Mouse (Mus musculus) left cerebral cortex, postnatal 36 days (tissue): ENCODE data around the gene 6430548M08Rik. TPM values are rescaled to one million over a fixed set of nuclear protein-coding genes. Genes with fewer than 3 reads are reported as not detected.

Source experiments
- DNase-seq, 2 experiments: peaks; one replicate each; pipeline ENCODE4 v3.0.0; 2021 to 2022; ENCODE audit warnings: low spot score in 2 of 2, mixed read lengths in 1 of 2
- intact Hi-C: fragments of 180-260 bp; cut with DNase I; formaldehyde crosslinking; loops from one replicate; pipeline ENCODE4 v1.15.1; 2025
- total RNA-seq, 2 experiments: library from RNA; stranded (reverse); gene quantifications; 2 replicates each; pipeline ENCODE4 v1.2.3; 2021

6430548M08Rik gene
- total RNA-seq, 2 experiments from 2014 or later, result 246 to 248 TPM

DNA sequence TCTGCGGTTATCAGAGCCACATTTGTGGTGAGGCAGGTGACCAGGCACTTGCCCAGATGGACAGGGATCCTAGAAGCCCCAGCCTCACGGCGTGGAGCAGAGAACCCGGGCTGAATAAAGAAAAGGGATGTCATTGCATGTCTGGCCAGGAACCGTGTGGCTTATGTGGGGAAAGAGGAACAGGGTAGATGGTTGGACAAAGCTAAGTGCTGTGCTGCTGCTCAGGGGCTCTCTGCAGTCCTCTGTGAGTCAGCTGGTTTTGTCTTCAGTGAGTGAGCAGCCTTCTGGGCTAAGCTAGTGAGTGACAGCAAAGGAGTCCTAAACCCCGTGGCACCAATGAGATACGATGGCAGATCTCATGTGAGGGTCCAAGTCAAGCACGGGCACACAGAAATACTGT lies 17.2 kb downstream of the 6430548M08Rik start:
- DNase-seq, result no peak
- intact Hi-C loops, result no loop called here

DNA sequence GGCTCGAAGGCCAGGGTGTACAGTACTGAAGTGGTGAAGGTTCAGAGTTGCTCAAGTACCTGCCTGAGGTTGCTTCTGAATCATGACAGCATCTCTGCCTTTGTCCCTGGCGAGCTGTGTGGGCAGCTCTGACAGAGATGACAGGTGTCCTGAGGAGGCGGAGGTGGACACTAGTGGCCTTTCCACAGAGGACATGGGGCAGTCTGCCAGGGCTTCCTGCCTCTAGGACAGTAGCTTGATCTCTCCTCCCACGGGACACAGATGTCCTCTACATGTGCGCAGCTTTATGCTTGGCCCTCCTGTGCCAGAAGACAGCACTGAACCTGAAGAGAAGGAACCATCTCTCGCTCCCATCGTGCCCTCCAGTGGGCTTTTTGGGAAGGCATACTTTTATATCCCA lies 19.2 kb downstream of the 6430548M08Rik start:
- intact Hi-C loops, result no loop called here
- DNase-seq, result no peak

DNA sequence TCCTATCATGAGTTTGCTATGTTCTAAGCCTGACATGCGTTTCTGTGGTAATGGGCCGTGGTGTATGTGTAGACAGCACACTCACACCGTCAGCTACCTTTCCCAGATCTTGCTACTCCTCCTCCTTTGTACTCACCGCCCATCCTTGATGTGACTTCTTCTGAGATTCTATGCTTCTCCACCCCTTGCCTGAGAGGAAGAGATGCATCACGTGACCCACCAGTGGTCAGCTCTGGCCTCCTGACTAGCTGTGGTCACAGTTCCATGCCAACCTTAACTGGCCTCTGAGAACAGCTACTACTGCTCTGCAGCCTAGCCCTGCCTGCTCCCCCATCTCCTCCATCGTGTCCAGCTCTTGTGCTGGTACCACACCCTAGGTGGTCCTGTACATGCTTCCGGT lies 21.7 kb downstream of the 6430548M08Rik start:
- intact Hi-C loops, result no loop called here

DNA sequence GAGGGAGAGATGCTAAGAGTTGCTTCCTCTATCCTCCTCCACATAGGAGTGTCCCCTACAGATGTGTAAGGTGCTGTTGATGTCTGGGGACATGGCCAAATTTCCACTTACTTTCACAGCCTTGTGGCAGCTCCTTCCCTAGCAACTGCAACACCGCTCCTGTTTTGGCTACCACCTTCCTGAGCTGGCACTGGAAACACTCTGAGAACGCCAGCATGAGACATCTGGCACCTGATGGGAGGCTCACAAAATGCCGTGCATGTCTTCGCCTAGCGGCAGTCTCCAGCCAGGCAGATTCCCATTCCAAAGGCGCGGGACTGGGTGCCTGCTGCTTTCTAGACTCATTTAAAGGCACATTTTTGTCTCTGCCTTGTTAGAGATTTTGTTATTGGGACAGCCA lies 22.7 kb downstream of the 6430548M08Rik start:
- intact Hi-C loops, result no loop called here
- DNase-seq, result peak; percentile 86

More for the DNA sequence above, 21.7 kb downstream of the 6430548M08Rik start:
- no peak for DNase-seq

DNA sequence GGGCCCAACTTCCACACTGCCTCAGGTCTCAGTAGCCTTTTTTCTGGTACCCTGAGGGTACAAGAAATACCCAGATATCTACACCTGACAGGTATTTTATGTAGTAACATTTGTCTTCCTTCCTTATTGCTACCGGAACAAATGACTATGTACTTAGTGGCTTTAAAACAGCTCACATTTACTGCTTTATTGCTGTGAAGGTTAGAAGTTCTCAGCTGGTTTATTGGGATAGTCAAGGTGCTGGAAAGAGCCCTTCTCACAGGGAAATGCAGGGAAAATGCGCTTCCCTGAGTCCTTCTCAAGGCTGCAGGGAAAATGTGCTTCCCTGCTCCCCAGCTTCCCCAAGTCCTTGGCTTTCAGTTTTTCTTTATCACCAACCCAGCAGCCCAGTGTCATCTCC lies 25.0 kb downstream of the 6430548M08Rik start:
- DNase-seq, result no peak
- intact Hi-C loops, result no loop called here

DNA sequence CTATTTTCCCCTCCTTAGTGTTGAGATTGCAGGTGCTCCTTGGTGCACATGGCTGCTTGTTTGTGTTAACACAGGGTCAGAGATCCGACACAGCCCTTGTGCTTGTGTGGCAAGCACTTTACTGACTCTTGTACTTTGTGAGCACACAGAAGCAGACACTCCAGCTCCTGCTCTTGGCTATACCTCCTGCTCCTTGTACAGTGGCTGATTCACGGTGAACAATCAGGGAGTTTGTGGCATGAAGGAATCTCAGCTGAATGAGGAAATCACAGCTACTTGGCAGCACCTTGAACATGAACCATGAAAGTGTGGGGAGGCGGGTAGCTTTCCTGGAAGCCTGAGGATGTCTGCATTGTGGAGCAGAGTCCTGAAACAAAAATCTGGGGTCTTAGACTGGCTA lies 26.8 kb downstream of the 6430548M08Rik start:
- intact Hi-C loops, result no loop called here
- DNase-seq, result no peak

DNA sequence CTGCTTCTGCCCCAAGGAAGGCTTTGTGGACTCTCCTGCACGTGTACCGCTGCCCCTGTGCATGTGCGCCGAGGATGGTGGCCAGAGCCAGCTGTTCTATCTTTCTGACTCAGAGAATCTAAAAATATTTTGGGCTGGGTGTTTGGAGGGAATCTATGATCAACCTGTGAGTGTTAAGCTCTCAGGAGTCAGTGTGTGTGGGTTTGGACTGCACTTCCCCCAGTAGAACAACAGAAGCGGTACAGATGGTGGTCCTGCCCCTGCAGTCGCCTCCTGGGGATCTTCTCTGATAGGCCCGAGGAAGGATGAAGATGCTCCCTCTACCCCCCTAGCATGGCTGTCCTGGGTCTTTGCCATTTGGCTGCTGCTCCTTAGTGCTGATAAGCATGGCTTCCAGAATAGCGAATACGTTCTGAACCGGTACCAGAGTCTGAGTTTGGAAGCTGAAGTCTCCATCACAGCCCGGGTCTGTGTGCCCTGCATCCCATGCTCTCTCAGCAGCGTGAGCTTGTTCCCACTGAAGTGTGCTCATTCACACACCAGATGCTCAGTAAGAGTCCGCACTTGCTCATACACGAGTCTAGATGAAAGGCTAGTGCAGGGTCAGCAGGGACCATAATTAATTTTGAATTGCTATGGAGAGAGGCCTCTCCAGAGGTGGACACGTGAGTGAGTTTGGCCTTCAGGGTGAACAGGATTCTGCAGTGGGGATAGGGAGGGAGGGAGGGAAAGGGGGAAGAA lies 30.1 kb downstream of the 6430548M08Rik start:
- intact Hi-C loops, result loop anchor here (2.0 kb wide), 1 partner anchor 23 kb away; no protein-coding TSS in a partner anchor
- peak; percentile 52 for DNase-seq

DNA sequence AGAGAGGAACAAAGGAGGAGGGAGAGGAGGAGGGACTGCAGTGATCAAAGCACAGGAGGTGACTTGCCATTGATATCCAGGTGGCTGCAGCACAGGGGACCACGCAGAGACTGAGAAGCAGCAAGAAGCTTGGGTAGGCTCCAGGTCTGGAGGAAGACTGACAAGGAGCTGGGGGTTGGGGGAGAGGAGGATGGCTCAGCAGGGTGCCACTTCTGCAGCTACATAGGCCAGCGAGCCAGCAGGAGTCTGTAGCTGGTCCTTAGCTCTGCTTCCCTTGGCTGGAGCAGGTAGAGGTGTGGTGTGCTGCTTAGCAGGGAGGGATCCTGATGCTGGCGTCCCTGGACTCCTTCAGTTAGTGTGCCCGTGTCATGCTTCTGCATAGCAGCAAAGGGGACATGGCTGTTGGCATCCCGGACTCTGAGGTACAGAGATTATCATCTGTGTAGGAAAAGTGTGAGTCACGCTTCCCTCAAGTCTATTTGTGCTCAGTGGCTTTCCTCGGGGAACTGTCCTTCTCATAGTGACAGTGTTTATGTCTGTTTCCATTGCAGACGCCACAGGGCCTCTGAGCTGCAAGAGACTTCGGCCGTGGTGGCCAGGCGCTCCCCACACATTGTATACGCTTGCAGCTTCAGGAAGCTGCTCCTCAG lies 30.8 kb downstream of the 6430548M08Rik start:
- intact Hi-C loops, result loop anchor here (2.0 to 5.0 kb wide), 2 partner anchors 24 to 192 kb away; no protein-coding TSS in a partner anchor
- peak; percentile 59 to 71 for DNase-seq

DNA sequence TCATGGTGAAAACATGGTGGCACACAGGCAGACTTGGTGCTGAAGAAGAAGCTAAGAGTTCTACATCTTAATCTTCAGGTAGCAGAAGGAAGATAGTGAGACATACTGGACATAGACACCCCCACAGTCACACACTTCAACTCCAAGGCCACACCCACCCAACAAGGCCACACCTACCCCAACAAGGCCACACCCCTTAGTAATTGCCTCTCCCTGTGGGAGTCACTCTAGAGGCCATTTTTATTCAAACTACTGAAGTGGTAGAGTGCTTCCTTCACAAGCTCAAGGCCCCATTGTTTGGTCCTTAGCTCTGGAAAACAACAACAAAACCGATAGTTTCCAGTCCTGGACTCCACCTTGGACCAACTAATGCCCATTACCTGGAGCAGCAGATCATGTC lies 32.1 kb downstream of the 6430548M08Rik start:
- no peak for DNase-seq
- intact Hi-C loops, result loop anchor here (5.0 kb wide), 1 partner anchor 194 kb away; no protein-coding TSS in a partner anchor

DNA sequence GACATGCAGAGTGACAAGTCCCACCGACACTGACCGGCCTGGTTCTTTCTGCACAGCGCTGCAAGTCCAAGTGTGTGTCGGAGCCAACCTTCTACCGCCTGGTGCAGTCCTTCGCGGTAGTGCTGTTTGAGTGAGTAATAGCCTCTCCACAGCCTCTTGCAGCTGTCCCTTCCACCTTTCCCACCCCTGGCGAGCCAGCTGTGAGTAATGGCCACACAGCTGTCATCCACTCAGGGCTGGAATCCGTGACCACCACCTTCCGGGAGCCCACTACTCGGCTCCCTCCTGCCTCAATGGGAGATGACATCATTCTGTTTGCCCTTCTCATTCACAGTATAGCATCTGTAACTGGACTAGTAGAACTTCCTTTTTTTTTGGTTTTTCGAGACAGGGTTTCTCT lies 36.1 kb downstream of the 6430548M08Rik start:
- intact Hi-C loops, result no loop called here
- no peak for DNase-seq

DNA sequence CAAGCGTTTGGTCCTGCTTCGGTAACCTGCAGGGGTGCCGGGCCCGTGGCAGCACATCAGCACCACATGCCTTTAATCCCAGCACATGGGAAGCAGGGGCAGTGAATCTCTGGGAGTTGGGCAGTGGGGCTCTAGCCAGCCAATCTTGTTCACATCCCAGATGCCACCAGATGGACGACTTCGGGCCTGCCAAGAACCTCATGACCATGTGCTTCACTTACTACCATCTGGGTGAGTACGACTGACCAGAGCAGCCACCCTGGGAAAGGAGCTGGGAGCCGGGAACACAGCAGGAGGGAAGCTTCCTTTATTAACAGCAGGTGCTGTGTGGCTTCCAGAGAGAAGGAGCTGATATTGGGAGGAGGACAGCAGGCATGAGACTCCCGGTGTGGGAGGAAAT lies 37.2 kb downstream of the 6430548M08Rik start:
- intact Hi-C loops, result no loop called here
- DNase-seq, result no peak

DNA sequence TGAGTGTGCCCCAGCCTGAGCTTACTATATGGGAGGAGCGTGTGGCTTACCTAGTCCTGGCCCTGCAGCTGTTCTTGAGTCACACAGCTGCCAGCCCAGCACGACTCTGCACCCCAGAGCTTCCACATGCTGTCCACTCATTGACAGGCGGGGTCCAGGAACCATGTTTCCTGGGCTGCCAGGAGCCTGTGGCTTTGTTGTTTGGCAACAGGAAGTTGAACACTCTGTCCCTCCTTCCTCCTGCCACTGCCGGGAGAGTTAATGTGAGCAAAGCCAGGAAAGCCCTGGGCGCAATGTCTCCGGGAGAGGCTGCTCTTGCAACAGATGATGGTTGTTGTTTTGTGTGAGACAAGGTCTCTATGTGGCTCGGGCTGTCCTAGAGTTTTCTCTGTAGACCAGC lies 38.7 kb downstream of the 6430548M08Rik start:
- intact Hi-C loops, result no loop called here
- no peak for DNase-seq

DNA sequence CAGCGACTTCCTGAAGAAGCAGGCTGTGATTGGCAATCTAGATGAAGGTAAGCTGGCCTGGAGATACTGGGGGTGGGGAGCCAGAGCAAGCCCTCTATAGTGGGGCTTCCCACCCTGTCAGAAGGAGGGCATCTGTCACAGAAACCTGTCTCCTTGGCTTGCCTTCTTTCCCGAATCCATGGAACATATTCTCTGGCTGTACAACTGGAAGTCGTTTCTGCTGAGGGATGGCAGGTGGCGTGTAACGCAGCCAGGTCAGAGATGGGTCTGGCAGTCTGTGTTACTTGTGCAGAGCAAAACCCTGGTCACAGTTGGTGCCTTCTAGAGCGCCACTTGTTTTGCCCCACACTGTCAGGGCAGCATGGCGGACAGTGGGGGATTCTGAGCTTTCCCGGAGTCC lies 46.4 kb downstream of the 6430548M08Rik start:
- DNase-seq, result no peak
- intact Hi-C loops, result no loop called here

DNA sequence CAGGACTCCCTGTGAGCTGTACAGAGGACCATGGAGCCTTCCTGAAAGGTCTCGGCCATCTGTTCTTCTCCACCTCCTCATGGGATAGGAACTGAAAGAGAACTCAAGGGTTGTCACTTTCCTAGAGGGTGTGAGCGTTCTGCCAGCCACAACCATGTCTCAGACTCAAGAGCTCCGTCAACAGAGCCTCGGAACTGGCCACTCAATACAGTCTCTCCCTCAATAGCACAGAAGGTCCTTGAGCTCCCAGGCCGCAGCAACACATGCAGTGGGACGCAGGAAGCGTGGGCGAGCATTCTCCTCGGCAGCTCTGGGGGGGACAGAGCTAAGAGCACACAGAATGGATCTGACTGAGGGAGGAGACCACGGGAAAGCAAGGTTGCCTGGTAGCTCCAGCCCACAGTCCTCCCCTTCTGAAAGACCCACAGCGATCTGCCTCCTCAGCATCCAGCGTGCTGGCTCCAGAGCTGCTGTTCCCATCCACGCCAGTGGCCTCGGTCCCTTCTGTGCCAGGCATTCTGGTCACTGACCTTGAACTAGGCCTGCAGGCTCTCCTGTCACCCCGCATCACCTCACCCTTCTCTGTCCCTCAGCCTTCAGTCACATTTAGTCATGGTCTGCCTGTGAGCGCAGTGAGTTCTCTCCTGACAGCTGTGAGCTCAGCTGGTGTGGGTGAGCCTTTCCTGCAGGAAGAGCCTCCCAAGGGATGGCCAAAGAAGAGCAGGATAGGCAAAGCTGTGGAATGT lies 47.9 kb downstream of the 6430548M08Rik start:
- DNase-seq, result no peak
- intact Hi-C loops, result no loop called here

DNA sequence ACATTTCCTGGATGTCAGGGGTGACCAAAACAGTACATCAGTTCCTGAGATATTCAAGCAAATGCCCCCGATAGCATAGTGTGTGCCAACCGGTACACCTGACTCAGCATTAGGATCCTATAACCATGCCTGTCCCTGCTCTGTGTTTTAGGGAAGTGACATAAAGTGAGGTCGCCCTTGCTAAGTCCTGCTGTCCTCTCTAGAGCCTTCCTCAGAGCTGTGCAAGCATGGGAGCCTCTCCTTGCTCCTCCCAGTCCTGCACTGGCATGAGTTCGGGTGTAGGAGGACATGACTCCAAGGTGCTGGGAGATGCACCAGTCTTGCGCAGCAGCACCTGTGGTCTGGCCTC lies 48.4 kb downstream of the 6430548M08Rik start:
- intact Hi-C loops, result no loop called here
- DNase-seq, result no peak

DNA sequence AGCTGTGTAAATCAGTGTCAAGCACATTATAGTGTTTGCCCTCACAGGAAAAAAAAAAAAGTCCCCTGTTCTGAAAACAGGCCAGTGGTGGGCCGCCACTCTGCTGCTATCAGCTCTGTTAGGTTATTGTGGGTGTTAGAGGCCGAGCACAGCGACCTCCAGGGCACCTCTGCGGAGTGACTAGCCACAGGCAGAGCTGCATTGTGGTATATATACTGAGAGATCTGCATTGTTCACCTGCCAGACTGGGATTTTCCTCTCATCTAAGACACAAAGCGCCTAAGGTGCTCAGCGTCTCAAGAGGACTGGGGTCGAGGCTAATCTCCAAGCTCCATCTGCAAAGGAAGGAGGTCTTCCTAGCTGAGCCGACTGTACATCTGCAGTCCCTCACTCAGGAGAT lies 49.4 kb downstream of the 6430548M08Rik start:
- intact Hi-C loops, result no loop called here

DNA sequence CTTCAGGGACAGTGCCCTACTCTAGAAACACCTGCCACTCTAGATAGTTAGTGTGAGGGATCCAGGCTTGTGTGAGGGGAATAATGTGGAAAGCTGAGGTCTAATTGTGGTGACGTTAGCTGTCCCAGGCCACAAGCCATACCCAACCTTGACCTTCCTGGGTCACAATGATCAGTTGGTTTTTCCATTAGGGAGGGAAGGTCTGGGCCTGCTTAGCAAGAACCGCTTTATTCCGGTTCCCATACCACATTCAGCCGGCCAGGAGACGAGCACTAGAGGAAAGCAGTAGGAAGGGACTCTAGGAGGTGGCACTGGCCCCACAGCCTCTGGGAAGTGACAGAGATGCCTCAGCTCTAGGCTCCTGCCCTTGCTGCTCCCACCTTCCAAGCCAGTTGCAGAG lies 50.1 kb downstream of the 6430548M08Rik start:
- intact Hi-C loops, result no loop called here
- no peak for DNase-seq

More for the DNA sequence above, 49.4 kb downstream of the 6430548M08Rik start:
- DNase-seq, result no peak

DNA sequence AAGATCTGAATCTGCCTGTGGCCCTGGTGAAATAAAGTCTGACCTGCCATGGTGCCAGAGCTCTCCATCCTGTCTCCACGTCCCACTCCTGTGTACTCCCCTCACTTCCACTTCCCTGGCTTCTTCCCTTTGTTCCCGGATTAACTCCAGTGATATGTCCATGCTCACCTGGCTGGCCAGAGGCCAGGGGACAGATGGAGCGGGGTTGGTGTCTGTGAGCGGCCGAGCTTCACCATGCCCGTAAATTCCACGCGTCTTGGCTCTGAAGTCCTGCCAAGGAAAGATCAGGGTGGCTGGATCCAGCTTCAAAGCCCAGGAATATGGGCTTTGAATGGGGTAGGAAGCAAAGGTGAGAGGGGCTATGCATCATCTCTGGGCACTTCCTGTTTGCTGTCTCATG lies 53.2 kb downstream of the 6430548M08Rik start:
- no peak for DNase-seq
- intact Hi-C loops, result no loop called here

DNA sequence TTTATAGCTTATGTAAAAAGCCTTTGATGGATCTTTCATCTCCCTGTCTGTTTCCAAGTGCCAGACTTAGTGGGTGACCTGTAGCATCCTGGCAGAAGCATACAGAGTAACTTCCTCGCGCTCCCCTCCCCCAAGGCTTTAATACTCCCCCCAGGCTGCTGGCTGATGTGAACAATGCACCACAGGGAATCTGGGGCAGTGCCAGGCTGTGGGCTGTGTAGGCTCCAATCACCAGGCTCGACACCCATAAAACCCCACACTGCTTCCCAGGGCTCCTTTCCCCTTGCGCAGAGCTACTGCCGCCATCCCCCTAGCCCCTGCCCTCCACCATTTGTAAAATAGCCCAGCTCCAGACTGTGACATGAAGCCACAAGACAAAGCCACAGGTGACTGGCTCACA lies 53.9 kb downstream of the 6430548M08Rik start:
- peak; percentile 41 to 49 for DNase-seq
- intact Hi-C loops, result no loop called here

DNA sequence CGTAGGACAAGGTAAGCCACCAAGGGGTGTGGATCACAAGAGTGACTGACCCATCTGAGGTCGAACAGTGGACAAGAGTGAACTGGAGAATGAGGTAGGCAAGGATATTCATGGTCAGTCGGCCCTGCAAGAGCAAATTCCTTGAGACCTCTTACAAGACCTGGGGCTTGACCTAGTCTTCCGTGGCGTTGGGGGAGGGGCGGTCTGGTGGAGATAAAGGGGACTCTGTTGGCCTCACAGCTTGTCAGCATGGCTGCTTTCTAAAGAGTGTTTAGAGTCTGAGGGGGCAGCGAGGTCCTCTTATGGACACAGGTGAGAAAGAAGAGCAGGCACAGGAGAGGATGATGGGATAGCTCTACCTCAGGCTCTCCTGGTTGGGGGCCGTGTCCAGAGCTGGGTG lies 55.2 kb downstream of the 6430548M08Rik start:
- no peak for DNase-seq
- intact Hi-C loops, result no loop called here

DNA sequence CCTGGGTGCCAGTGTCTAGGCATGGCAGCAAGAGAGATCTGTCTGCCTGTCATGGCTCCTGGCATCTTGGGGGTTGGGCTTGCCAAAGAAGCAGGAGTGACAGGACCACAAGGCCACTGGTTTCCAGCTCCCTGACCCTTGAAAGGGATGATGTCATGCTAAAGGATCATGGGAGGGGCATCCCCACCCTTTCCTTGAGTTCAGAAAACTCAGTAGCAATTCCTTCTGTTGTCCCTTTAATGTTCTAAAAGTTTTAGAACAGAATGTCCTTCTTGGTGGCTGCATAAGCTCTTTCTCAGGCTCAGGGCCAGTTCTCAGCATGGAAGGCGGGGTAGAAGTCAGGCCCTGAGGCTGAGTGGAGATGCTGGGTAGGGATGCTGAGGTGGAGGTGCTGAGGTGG lies 59.2 kb downstream of the 6430548M08Rik start:
- DNase-seq, result no peak
- intact Hi-C loops, result no loop called here
